Mouse (Mus musculus) CH12.LX (cell line): ENCODE data around the gene Proser3. TPM values are rescaled to one million over a fixed set of nuclear protein-coding genes. Genes with fewer than 3 reads are reported as not detected.

ENCODE experiments used
- DNase-seq: peaks from one replicate; pipeline ENCODE4 v3.0.0-alpha.2; 2013; ENCODE audit errors: extremely low read depth
- H3K27ac ChIP-seq: 2 replicates; pipeline ENCODE4 v1.5.1; 2012; ENCODE audit warnings: low read depth, mild to moderate bottlenecking, control low read depth, moderate library complexity; ENCODE audit not compliant: insufficient read depth
- H3K27me3 ChIP-seq: replicated peaks from 2 replicates; pipeline ENCODE3; 2012; ENCODE audit warnings: inconsistent platforms
- H3K36me3 ChIP-seq, 2 experiments: replicated peaks in 1 of 2; 2 replicates each; pipeline versions ENCODE3 to v1.6.1; 2012; ENCODE audit warnings: inconsistent platforms in 1 of 2, low read length in 1 of 2, mild to moderate bottlenecking in 1 of 2, mixed read lengths in 1 of 2, moderate library complexity in 1 of 2; ENCODE audit not compliant: control insufficient read depth in 1 of 2, insufficient read depth in 1 of 2
- H3K4me1 ChIP-seq, 2 experiments: 2 replicates each; pipeline ENCODE4 v1.6.1; 2012; ENCODE audit warnings: inconsistent platforms in 1 of 2, moderate library complexity in 1 of 2; ENCODE audit not compliant: insufficient read depth in 2 of 2, control insufficient read depth in 1 of 2
- H3K4me2 ChIP-seq: 2 replicates; pipeline ENCODE4 v1.6.1; 2012; ENCODE audit warnings: low read depth, mild to moderate bottlenecking, control low read depth; ENCODE audit not compliant: poor library complexity, insufficient read depth, severe bottlenecking
- H3K4me3 ChIP-seq, 3 experiments: fragments of 150-350 bp in 1 of 3; sonication (generic) in 1 of 3; replicated peaks in 1 of 3; 2 replicates each; pipeline versions ENCODE3 to v1.5.1; 2011 to 2012; ENCODE audit warnings: low read depth in 2 of 3, low read length in 2 of 3, mild to moderate bottlenecking in 2 of 3, moderate library complexity in 2 of 3, control low read depth in 1 of 3, improper control_type of control experiment in 1 of 3, inconsistent platforms in 1 of 3, mixed read lengths in 1 of 3; ENCODE audit not compliant: poor library complexity in 1 of 3
- H3K79me2 ChIP-seq: replicated peaks from 2 replicates; pipeline ENCODE4 v1.6.1; 2012; ENCODE audit warnings: mild to moderate bottlenecking, moderate library complexity; ENCODE audit not compliant: control insufficient read depth, poor library complexity, insufficient read depth, severe bottlenecking; ENCODE audit errors: extremely low read depth
- H3K9ac ChIP-seq: 2 replicates; pipeline ENCODE4 v1.6.1; 2012; ENCODE audit warnings: low read depth, mild to moderate bottlenecking, control low read depth, moderate library complexity; ENCODE audit not compliant: insufficient read depth
- H3K9me3 ChIP-seq: replicated peaks from 2 replicates; pipeline ENCODE3; 2012; ENCODE audit warnings: low read length, inconsistent platforms, mixed read lengths
- BHLHE40 ChIP-seq: IDR thresholded peaks from 2 replicates; pipeline ENCODE4 v1.6.1; 2011; ENCODE audit warnings: mild to moderate bottlenecking, low read depth, low read length, improper control_type of control experiment
- CHD1 ChIP-seq: IDR thresholded peaks from 2 replicates; pipeline ENCODE4 v1.6.1; 2012; ENCODE audit warnings: low read depth, low read length, improper control_type of control experiment, inconsistent platforms
- CHD2 ChIP-seq: IDR thresholded peaks from 2 replicates; pipeline ENCODE4 v1.6.1; 2011; ENCODE audit warnings: low read length, improper control_type of control experiment
- CTCF ChIP-seq, 2 experiments: IDR thresholded peaks in 1 of 2; conservative IDR thresholded peaks in 1 of 2; 2 replicates each; pipeline ENCODE4 v1.5.1; 2011 to 2012; ENCODE audit warnings: low read depth in 2 of 2, low read length in 2 of 2, improper control_type of control experiment in 1 of 2, inconsistent platforms in 1 of 2, mild to moderate bottlenecking in 1 of 2, moderate library complexity in 1 of 2
- E2F4 ChIP-seq: IDR thresholded peaks from 2 replicates; pipeline ENCODE4 v1.6.1; 2011; ENCODE audit warnings: low read depth, low read length, improper control_type of control experiment; ENCODE audit not compliant: insufficient replicate concordance
- ELF1 ChIP-seq: IDR thresholded peaks from 2 replicates; pipeline ENCODE4 v1.6.1; 2014; ENCODE audit warnings: low read depth, mild to moderate bottlenecking, inconsistent platforms, low read length, improper control_type of control experiment
- EP300 ChIP-seq: IDR thresholded peaks from 2 replicates; pipeline ENCODE4 v1.6.1; 2011; ENCODE audit warnings: low read length, improper control_type of control experiment
- ETS1 ChIP-seq: conservative IDR thresholded peaks from 2 replicates; pipeline ENCODE4 v1.6.1; 2012; ENCODE audit warnings: low read depth, mild to moderate bottlenecking, inconsistent platforms, low read length, improper control_type of control experiment, moderate library complexity
- GABPA ChIP-seq: IDR thresholded peaks from 2 replicates; pipeline ENCODE4 v1.6.1; 2012; ENCODE audit warnings: low read depth, low read length, improper control_type of control experiment, inconsistent platforms; ENCODE audit not compliant: insufficient replicate concordance
- HCFC1 ChIP-seq: IDR thresholded peaks from 2 replicates; pipeline ENCODE4 v1.6.1; 2012; ENCODE audit warnings: low read depth, mild to moderate bottlenecking, inconsistent platforms, low read length, improper control_type of control experiment
- IRF4 ChIP-seq: IDR thresholded peaks from 2 replicates; pipeline ENCODE4 v1.6.1; 2014; ENCODE audit warnings: low read depth, mild to moderate bottlenecking, inconsistent platforms, low read length, improper control_type of control experiment
- JUN ChIP-seq: IDR thresholded peaks from 2 replicates; pipeline ENCODE4 v1.6.1; 2011; ENCODE audit warnings: low read depth, mild to moderate bottlenecking, low read length, improper control_type of control experiment, moderate library complexity; ENCODE audit not compliant: insufficient read depth
- JUND ChIP-seq: conservative IDR thresholded peaks from 2 replicates; pipeline ENCODE4 v1.6.1; 2011; ENCODE audit warnings: low read depth, low read length, improper control_type of control experiment
- KAT2A ChIP-seq: IDR thresholded peaks from 2 replicates; pipeline ENCODE4 v1.6.1; 2012; ENCODE audit warnings: low read length, improper control_type of control experiment, inconsistent platforms; ENCODE audit not compliant: insufficient replicate concordance
- MAFK ChIP-seq: IDR thresholded peaks from 2 replicates; pipeline ENCODE4 v1.6.1; 2011; ENCODE audit warnings: low read length, improper control_type of control experiment; ENCODE audit not compliant: insufficient replicate concordance
- MAX ChIP-seq: IDR thresholded peaks from 2 replicates; pipeline ENCODE4 v1.6.1; 2011; ENCODE audit warnings: low read length, improper control_type of control experiment
- MAZ ChIP-seq: IDR thresholded peaks from 2 replicates; pipeline ENCODE4 v1.6.1; 2012; ENCODE audit warnings: low read depth, mild to moderate bottlenecking, inconsistent platforms, low read length, improper control_type of control experiment, moderate library complexity
- MEF2A ChIP-seq: IDR thresholded peaks from 2 replicates; pipeline ENCODE4 v1.6.1; 2014; ENCODE audit warnings: low read depth, mild to moderate bottlenecking, inconsistent platforms, low read length, improper control_type of control experiment, borderline replicate concordance
- MXI1 ChIP-seq: IDR thresholded peaks from 2 replicates; pipeline ENCODE4 v1.6.1; 2011; ENCODE audit warnings: mild to moderate bottlenecking, low read depth, low read length, improper control_type of control experiment
- MYC ChIP-seq: IDR thresholded peaks from 2 replicates; pipeline ENCODE4 v1.6.1; 2011; ENCODE audit warnings: low read depth, mild to moderate bottlenecking, improper control_type of control experiment, low read length
- NELFE ChIP-seq: IDR thresholded peaks from 2 replicates; pipeline ENCODE4 v1.6.1; 2011; ENCODE audit warnings: low read depth, low read length, improper control_type of control experiment
- NRF1 ChIP-seq: IDR thresholded peaks from 2 replicates; pipeline ENCODE4 v1.6.1; 2014; ENCODE audit warnings: low read depth, mild to moderate bottlenecking, inconsistent platforms, low read length, improper control_type of control experiment, moderate library complexity
- PAX5 ChIP-seq: IDR thresholded peaks from 2 replicates; pipeline ENCODE4 v1.6.1; 2012; ENCODE audit warnings: low read length, inconsistent platforms, mixed read lengths
- POLR2A ChIP-seq: IDR thresholded peaks from 2 replicates; pipeline ENCODE4 v1.6.1; 2011; ENCODE audit warnings: low read depth, mild to moderate bottlenecking, improper control_type of control experiment, low read length
- POLR2AphosphoS2 ChIP-seq: IDR thresholded peaks from 2 replicates; pipeline ENCODE4 v1.6.1; 2011; ENCODE audit warnings: low read depth, low read length, improper control_type of control experiment
- RAD21 ChIP-seq: IDR thresholded peaks from 2 replicates; pipeline ENCODE4 v1.6.1; 2011; ENCODE audit warnings: low read depth, mild to moderate bottlenecking, low read length, improper control_type of control experiment, moderate library complexity
- RCOR1 ChIP-seq: conservative IDR thresholded peaks from 2 replicates; pipeline ENCODE4 v1.6.1; 2012; ENCODE audit warnings: low read depth, mild to moderate bottlenecking, inconsistent platforms, low read length, improper control_type of control experiment
- SIN3A ChIP-seq: IDR thresholded peaks from 2 replicates; pipeline ENCODE4 v1.6.1; 2012; ENCODE audit warnings: low read length, improper control_type of control experiment, inconsistent platforms
- SMC3 ChIP-seq: IDR thresholded peaks from 2 replicates; pipeline ENCODE4 v1.6.1; 2011; ENCODE audit warnings: low read depth, low read length, improper control_type of control experiment
- TBP ChIP-seq: conservative IDR thresholded peaks from 2 replicates; pipeline ENCODE4 v1.6.1; 2011; ENCODE audit warnings: low read depth, low read length, improper control_type of control experiment
- TCF12 ChIP-seq: IDR thresholded peaks from 2 replicates; pipeline ENCODE4 v1.6.1; 2014; ENCODE audit warnings: low read depth, mild to moderate bottlenecking, inconsistent platforms, low read length, improper control_type of control experiment
- UBTF ChIP-seq: IDR thresholded peaks from 2 replicates; pipeline ENCODE4 v1.6.1; 2012; ENCODE audit warnings: low read depth, mild to moderate bottlenecking, inconsistent platforms, low read length, improper control_type of control experiment, moderate library complexity
- USF1 ChIP-seq: IDR thresholded peaks from 2 replicates; pipeline ENCODE4 v1.6.1; 2014; ENCODE audit warnings: low read depth, mild to moderate bottlenecking, inconsistent platforms, low read length, improper control_type of control experiment
- USF2 ChIP-seq: conservative IDR thresholded peaks from 2 replicates; pipeline ENCODE4 v1.6.1; 2011; ENCODE audit warnings: low read depth, low read length, improper control_type of control experiment
- ZC3H11A ChIP-seq: IDR thresholded peaks from 2 replicates; pipeline ENCODE4 v1.6.1; 2012; ENCODE audit warnings: low read depth, mild to moderate bottlenecking, inconsistent platforms, low read length, improper control_type of control experiment
- ZKSCAN1 ChIP-seq: IDR thresholded peaks from 2 replicates; pipeline ENCODE4 v1.6.1; 2012; ENCODE audit warnings: low read depth, inconsistent platforms, low read length, improper control_type of control experiment, borderline replicate concordance
- ZMIZ1 ChIP-seq: IDR thresholded peaks from 2 replicates; pipeline ENCODE4 v1.6.1; 2012; ENCODE audit warnings: low read depth, mild to moderate bottlenecking, inconsistent platforms, low read length, improper control_type of control experiment
- ZNF384 ChIP-seq: IDR thresholded peaks from 2 replicates; pipeline ENCODE4 v1.6.1; 2012; ENCODE audit warnings: low read depth, low read length, improper control_type of control experiment, inconsistent platforms
- dilution Hi-C: fragments of 300-500 bp; cut with MboI; formaldehyde crosslinking; loops from 2 replicates; pipeline ENCODE4 v1.14.3; 2020; ENCODE audit warnings: low sequenced_read_pairs; ENCODE audit not compliant: extremely low pct_unique_long_range_greater_than_20kb, extremely low pct_ligation_motif_present
- in situ Hi-C: fragments of 300-500 bp; cut with MboI; formaldehyde crosslinking; loops from 3 replicates; pipeline ENCODE4 v1.14.3; 2019; ENCODE audit warnings: low sequenced_read_pairs, low pct_ligation_motif_present, low pct_unique_long_range_greater_than_20kb, mixed read lengths
- polyA plus RNA-seq: library from polyadenylated mRNA; unstranded; fragments of >175 nt; gene quantifications from 2 replicates; pipeline ENCODE4 v1.2.1, GENCODE M21; 2012; ENCODE audit warnings: low read depth; ENCODE audit not compliant: insufficient read length
- total RNA-seq, 2 experiments: library from RNA; depleted of rRNA; stranded (reverse); fragments of 300-350 nt in 1 of 2; fragments of >200 nt in 1 of 2; gene quantifications; 2 replicates each; pipeline ENCODE4 v1.2.3; 2012 to 2014

Proser3 gene
- total and polyA plus RNA-seq, 3 experiments = 2.0 to 6.0 (median 5.9) TPM

GRCm38 (mm10) chr7:30534633-30535577 is 17.2 kb downstream of the Proser3 start, which contains the start of gene Arhgap33:
Gene Arhgap33, minus strand, starts transcription at chr7:30535060.
- Histone ChIP-seq H3K27ac (peak within 1 kb of the TSS; percentile 36; the same call in 1 of the 2 replicates), H3K4me3 (peak within 1 kb of the TSS; percentile 40 to 83 (median 67)), H3K4me2 (peak within 1 kb of the TSS; percentile 98), H3K4me1 (peaks cover 4 to 14% of the 10 kb centered on the region in 2 experiments), H3K9ac (peak within 1 kb of the TSS; percentile 56), H3K79me2 (no peaks in the 10 kb centered on the region), H3K36me3 (peaks cover 15 to 54% of the 10 kb centered on the region in 2 experiments), H3K9me3 (no peaks in the 10 kb centered on the region), H3K27me3 (no peaks in the 10 kb centered on the region)
- dilution Hi-C loops (no loop called here), in situ Hi-C loops (no loop called here)
- DNase-seq = peak; percentile 99
- TF ChIP-seq JUN (no peak), MAZ (peak; percentile 71; the same call in 1 of the 2 replicates), ZNF384 (no peak), BHLHE40 (peak; percentile 48), MXI1 (peak; percentile 91), MYC (0 out of 2 replicates have a peak, but pooled peaks have one; percentile 27), POLR2AphosphoS2 (no peak), ETS1 (no peak), USF2 (no peak), UBTF (no peak), ZKSCAN1 (no peak), MEF2A (no peak), MAX (no peak; the same call in 1 of the 2 replicates), ZMIZ1 (peak; percentile 65; the same call in 1 of the 2 replicates), NELFE (peak; percentile 42; the same call in 1 of the 2 replicates), CTCF (conservative IDR thresholded peaks at IDR 0.05 in 1 of 2, IDR thresholded peaks at IDR 0.05 in 1 of 2; ENCODE audit: low read depth in 2 of 2, low read length in 2 of 2) (no peak), TCF12 (no peak; the same call in 1 of the 2 replicates), RAD21 (no peak), PAX5 (no peak), CHD2 (peak; percentile 37; the same call in 1 of the 2 replicates), CHD1 (no peak), NRF1 (peak; percentile 44; the same call in 1 of the 2 replicates), TBP (no peak), KAT2A (no peak), SMC3 (no peak), EP300 (no peak), IRF4 (no peak), ZC3H11A (no peak), ELF1 (peak; percentile 48; the same call in 1 of the 2 replicates), JUND (no peak), SIN3A (peak; percentile 80), E2F4 (peak; percentile 68; the same call in 1 of the 2 replicates), RCOR1 (no peak), GABPA (no peak), USF1 (no peak), MAFK (no peak), POLR2A (peak; percentile 52), HCFC1 (no peak; the same call in none of the 2 replicates)
